Mouse (Mus musculus) lung, adult 2 months (tissue): ENCODE data around the gene 4930442H23Rik.

ENCODE experiments used
- CTCF ChIP-seq: fragments of 200-500 bp; IDR thresholded peaks from 2 replicates; pipeline ENCODE4 v1.5.1; 2011; ENCODE audit warnings: mild to moderate bottlenecking, low read length, control low read depth; ENCODE audit not compliant: insufficient read depth
- POLR2A ChIP-seq: fragments of 200-500 bp; IDR thresholded peaks from 2 replicates; pipeline ENCODE4 v1.6.1; 2011; ENCODE audit warnings: low read depth, mild to moderate bottlenecking, control low read depth, low read length, borderline replicate concordance; ENCODE audit errors: extremely low read depth

GRCm38 (mm10) chr10:81187161-81187560, 3.5 kb upstream of the 4930442H23Rik start:
- no peak for TF ChIP-seq CTCF
- no peak for TF ChIP-seq POLR2A
